Mouse (Mus musculus): ENCODE results near the gene Fpr3.
A peak's percentile ranks its signal among the peaks of the same experiment; 100 is the strongest.
"Not testable (repeated sequence)": the region's sequence is repeated elsewhere in the genome, so short reads cannot be mapped to it uniquely, and the experiment has no call there.

Gene Fpr3

DNA sequence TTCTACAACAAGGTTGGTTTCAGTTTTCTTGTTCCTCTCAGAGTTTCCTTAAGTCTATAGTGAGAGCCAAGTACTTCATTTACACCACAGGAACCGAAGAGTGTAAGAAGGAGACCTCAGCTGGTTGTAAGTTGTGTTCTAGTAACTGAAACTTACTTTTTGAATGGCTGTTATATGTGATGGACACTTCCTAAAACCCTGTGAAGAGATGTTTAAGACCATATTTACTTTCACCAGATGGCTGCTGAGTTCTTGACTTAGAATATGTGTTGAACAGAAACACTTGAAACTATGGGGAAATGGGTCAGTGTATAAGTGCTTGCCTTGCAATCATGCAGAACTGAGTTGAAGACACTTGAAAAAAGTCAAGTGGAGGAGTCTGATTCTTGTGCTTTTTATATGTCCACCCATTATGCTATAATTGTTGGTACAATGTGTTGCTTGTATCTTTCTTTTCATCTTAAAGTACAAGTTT, at the start of gene Fpr3, which contains the start of gene Fpr2:
Fpr3 (plus strand) TSS at position 79 of the 475 bp plus-strand sequence.
Fpr2 (plus strand) TSS at position 51 of the 475 bp plus-strand sequence.
- no peak for DNase-seq (ENCODE audit: low read depth)

DNA sequence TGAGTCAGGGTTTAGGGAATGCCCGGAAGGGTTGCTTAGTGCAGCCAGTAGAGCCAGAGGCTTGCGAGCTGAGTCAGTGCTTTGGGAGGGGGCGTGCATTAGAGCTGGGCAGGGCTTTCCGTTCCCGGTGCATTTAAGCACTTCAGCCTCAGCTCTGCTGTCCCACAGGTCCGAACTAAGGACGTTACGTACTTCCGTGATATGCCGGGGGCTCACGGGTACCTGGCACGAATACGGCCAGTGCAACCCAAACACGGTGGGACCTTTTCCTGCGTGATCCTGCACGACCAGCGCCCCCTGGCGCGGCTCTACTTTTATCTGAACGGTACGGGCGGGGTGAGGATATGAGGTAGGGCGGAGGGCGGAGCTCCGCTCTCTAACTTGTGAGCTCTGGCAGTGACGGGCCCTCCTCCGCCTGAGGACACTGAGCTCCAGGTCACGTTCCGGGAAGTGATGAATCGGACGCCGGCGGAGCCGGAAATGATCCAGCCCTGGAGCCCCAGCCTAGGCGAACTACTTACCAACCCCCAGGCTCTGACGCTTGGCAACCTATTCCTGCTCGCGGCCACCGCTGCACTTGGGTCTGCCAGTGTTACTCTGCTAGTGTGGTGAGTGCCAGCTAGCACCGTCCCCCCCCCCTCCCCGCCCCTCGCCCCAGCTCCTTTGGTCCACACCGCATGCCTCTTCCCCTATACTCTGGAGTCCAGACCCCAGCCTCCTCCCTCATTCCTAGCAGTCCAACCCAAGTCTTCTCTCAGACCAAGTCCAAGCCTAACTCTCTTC, 49.5 kb upstream of the Fpr3 start:
- DNase-seq (ENCODE audit: low read depth): peak; percentile 97

DNA sequence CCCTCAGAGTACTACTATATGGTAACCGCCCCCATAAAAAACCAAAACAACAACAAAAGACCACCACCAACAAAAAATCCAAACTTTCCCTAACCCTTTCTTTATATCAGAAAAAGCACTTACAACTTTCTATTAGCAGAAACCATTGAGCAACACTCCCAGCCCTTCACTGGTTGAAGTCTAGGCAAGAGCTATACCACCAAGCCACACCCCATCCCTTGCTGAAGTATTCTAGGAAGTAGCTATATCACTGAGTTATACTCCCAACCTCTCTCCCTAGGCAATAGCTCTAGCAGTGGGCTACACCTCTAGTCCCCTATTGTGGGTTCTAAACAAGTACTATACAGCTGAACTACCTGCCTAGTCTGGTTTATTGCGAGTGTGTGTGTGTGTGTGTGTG, 48.4 kb upstream of the Fpr3 start:
- DNase-seq (ENCODE audit: low read depth): no peak

DNA sequence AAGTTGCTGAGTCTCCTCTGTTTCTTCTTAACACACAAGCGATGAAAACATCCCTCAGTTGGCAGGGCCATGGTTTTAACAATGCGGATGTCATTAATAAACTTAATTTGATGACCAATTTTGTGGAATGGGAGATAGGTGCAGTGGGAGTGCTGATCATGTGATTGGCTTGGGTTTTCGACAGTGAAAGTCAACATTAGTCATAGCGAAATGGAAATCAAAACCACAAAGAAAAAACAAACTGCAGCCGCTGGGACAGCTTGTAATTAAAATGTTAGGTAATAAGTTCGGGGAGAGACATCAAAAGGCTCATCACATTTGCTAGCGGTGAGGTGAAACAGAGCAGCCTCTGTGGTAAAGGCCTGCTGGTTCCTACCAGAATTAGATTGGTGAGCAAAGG, 46.9 kb upstream of the Fpr3 start:
- DNase-seq (ENCODE audit: low read depth): peak; percentile 38

DNA sequence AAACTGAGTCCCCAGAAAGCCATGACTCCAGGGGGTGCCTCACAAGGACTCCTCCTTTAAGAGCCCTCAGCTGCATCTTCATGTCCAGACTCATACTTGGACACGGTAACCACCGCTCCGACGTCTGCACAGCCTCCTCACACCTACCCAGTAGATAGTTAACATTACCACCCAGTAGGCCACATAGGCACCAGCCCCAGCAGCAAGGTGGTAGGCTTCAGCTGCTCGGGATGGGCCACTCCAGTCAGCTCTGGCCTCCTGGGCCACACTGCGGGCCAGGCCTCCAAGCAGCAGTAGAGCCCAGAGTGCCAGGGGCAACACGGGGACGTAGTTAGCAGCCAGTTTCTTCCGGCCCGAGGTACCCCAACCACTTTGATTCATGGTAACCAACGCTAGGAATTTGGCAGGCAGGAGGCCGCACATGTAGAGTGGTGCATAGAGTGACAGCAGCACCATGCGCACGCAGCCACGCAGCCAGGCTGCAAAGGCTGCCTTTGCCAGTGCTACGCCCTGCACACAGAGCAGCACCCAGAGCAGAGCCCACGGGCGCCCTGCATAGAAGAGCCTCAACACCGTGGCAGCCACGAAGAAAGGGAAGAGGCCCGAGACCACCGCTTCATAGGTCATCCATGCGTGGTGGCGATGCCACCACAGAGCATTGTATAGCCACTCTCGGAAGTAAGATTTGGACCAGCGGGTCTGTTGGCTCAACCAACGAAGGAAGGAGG, 44.0 kb upstream of the Fpr3 start:
- no peak for DNase-seq (ENCODE audit: low read depth)

DNA sequence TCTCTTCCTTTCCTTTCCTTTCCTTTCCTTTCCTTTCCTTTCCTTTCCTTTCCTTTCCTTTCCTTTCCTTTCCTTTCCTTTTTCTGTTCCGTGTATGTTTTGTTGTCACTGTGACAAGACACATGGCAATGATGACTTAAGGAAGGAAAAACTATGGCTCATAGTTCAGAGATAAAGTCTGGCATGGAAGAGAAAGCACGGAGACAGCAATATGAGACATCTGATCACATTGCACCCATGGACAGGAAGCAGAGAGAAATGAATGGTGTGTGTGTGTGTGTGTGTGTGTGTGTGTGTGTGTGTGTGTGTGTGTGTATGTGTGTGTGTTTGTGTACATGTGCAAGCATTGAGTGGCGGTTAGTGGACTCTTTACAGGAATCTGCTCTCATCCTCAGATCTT, 43.0 kb upstream of the Fpr3 start:
- DNase-seq (ENCODE audit: low read depth): not testable (repeated sequence)

DNA sequence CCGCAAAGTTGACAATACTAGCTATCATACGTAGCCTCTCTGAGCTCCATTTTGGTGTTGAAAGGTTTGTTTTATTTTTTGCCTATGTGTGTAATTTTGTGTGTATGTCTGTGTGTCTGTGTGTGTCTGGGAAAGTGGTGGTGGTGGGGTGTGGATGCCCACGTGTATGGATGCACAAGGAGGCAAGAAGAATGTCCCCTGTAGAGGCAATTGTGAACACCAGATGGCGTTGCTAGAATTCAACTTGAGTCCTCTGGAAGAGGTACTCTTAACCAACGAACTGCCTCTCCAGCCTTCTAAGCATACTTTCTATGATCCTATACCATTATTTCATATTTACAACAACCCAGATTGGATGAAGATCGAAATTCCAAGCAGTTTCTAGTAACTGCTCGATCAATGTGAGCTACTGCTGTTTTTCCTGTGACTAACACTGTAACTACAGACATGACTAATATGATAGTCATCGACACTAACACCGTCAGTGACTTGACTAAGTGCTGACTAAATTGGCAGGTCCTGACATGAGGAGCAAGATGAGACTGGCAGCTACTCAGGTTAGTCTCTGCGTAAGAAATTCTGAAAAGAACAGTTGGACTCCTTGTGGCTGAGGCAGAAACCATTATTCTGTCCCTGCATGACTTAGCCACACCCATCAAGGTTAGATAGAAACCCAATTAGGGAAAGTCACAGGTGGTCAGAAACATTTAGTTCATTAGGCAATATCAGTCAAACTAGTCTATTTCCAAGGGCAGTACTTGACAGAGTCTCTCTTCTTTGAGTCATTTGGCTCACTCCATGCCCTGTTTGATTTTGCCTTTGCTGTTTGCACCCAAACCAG, 42.2 kb upstream of the Fpr3 start:
- peak; percentile 56 for DNase-seq (ENCODE audit: low read depth)

DNA sequence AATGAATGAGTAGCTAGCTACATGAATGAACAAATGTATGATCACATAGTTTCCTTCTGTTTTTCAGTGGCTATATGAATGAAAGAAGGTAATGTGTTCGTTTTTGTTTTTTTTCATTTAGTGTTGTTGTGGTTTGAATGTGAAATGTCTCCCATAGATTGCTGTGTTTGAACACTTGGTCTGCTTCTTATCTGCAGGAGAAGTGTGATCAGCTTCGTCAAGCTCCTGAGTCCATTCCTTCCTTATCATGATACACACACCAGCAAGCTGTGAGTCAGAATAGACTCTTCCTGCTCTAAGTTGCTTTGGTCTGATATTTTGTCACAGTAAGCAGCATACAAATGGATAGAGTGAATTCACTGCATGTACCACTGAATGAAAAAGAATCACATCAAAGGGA, 38.7 kb upstream of the Fpr3 start:
- DNase-seq (ENCODE audit: low read depth): no peak

DNA sequence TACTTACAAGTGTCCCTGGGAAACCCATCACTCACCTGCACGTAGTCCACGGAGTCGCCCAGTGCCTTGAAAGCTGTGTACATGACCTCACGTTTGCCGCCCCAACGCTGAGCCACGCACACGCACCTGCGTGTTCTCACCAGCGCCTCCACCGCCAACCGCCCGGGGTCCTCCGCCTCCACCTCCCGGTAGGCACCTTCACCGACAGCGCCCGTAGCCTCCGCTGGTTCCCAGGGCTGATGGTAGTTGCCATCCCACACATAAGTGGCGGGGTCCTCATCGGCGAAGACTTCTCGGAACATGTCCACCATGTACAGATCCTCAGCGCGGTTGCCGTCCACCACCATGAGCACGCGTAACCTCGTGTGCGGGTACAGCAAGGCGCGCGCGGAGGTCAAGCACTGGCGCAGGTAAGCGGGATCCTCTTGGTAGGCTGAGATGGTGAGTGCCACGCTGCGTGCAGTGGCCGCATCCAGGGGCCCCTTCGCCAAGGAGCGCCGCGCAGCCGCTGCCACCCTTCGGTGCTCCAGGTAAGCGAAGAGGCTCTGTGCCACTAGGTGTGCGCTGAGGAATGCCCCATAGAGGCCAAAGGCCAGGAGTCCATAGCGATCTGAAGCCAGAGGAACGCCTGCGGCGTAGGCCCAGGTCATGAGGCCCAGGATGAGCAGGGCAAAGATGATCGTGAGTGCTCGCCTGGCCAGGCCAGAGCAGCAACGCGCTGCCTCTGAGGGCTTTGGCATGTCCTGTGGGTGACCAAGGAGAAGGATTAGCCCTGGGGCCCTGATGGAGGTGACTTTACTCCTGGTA, 37.5 kb upstream of the Fpr3 start:
- DNase-seq (ENCODE audit: low read depth): no peak

DNA sequence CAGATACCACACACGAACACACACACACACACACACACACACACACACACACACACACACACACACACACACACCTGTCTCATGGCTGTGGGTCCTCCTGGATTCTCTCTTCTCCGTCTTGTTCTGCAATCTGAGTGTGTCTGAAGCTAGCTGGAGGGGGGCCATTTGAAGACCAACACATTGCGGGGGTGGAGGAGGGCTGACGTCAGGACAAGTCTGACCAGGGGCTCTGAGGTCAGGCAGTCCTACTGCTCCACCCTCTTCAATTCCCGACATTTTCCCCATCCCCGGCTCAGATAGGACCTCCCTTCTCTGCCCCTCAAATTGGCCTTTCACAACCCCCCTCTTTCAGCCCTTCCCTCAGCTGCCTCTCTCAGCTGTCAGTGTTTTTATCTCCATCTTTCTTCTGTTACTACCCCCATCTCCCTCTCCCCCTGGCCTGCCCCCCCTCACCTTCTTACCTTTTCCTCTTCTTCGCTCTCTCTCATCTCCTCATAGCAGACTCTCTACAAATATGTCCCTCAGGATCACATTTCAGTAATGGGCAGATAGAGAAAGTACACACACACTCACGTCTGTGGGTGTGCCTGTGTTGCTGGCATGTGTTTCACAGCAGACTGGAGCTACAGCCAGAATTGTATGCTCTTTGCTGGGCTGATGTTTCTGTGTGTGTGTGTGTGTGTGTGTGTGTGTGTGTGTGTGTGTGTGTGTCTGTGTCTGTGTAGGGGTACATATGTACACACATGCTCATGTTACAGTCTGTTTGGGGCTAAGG, 32.4 kb upstream of the Fpr3 start, which contains the start of gene Has1:
Has1 (minus strand) TSS at position 142 of the 775 bp plus-strand sequence.
- DNase-seq (ENCODE audit: low read depth): no peak

DNA sequence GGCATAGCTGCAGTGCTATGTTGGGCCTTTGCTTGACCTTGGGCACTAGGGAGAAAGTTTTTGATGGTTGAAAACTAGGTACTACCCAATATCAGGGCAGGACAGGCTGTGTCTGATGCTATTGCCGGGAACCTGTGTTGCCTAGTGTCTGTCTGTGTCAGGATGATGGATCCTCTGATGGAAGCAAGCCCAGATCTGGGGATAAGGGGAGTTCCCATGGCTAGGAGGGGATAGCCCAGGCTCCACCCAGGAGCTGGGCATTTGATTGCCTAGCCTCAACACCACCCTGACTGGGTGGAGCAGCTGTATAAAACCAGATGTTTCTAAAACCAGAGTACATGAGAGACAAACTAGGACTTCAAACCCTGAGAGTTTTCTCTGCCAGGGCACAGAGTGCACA, 31.0 kb upstream of the Fpr3 start:
- DNase-seq (ENCODE audit: low read depth): no peak

DNA sequence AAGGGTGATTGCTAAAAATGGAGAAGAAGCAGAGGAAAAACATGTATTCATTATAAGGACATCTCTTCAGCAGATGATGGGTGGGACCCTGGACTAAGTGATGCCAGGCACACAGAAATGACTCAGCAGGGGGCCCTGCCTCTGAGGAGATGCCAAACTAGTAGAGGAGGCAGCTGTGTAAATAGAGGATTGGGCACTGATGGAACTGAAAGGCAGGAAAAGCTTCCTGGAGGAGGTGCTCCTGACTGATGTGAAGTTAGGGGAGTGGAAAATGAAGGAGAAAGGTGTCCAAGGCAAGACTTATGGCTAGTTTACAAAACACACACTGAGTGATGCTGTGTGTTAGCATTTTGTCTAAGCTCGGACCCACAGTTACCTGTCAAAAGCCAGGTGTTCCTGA, 30.2 kb upstream of the Fpr3 start:
- DNase-seq (ENCODE audit: low read depth): no peak

DNA sequence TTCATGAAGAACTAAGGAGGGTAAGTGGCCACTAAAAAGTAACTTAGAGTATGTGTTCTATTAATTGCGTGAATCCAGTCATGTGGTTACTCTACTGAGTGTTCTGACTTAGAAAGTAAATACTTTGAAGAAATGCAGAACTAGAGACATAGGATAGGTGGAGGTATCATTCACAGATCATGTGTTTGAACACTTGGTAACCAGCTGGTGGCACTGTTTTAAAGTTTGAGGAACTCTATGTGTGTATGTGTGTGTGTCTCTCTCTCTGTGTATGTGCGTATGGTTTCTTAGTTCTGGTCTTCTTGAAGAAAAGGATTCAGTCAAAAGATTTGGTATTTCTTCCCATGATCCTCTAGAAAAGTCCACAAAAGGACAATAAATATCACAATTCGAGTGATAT, 27.5 kb upstream of the Fpr3 start:
- no peak for DNase-seq (ENCODE audit: low read depth)

DNA sequence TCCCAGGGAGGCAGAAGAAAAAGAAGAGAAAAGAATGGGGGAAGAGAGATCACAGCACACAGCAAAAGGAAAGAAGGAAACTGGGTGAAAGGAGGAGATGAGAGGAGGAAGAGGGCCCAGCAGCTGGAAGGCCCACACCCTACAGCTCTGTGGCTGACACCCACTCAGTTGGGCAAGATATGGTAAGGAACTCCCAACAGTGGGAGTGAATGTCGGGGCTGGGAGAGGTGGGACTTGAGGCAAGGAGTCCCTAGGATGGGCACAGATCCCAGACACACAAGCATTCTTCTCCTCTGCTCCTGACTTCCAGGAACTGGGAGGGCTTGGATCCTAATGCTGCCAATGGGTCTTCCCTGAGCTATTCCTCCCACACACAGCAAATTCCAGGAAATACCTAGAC, 25.3 kb upstream of the Fpr3 start:
- no peak for DNase-seq (ENCODE audit: low read depth)

DNA sequence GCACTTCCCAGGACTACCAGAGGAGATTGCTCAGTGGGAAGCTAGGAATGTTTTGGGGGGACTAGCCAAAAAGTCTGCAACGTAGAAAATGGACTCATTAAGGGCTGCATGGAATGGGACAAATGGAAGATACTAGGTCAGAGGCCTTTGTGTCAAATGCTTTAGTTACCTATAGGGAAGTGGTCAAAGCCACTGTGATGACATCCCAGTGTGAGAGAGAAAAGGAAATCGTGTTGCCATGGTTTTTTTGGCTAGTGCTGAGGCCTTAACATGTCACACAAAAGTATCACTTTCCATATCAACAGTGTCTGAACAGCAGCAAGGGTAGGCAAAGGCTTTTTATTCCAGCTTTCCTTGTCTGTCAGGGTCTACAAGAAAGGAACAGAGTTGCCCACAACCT, 22.5 kb upstream of the Fpr3 start:
- no peak for DNase-seq (ENCODE audit: low read depth)

DNA sequence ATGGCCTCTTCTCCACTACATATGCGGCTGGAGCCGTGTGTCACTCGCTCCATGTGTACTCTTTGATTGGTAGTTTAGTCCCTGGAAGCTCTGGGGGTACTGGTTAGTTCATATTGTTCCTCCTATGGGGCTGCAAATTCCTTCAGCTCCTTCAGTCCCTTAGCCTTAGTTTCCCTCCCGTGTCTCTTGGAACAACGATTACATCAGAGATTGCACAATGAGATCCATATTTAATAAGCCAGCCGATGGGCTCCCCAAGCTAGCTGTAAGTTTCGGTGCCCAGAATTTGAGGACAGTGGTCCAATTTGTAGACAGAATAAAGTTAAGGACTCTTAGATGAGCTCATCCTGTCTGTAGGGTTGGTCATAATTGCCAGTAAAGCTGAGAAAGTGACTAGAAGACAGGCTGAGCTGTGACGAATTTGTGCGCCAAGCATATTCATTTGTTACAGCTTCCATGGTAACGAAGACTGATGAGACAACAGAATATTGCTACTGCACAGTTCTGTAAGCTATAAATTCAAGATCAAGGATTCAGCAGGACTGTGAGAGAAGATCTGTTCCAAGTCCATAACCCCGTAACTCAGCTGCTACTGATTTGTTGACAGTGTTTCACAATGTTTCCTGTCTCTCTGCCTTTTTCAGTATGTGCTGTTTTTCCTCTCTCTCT, 20.7 kb upstream of the Fpr3 start:
- no peak for DNase-seq (ENCODE audit: low read depth)

DNA sequence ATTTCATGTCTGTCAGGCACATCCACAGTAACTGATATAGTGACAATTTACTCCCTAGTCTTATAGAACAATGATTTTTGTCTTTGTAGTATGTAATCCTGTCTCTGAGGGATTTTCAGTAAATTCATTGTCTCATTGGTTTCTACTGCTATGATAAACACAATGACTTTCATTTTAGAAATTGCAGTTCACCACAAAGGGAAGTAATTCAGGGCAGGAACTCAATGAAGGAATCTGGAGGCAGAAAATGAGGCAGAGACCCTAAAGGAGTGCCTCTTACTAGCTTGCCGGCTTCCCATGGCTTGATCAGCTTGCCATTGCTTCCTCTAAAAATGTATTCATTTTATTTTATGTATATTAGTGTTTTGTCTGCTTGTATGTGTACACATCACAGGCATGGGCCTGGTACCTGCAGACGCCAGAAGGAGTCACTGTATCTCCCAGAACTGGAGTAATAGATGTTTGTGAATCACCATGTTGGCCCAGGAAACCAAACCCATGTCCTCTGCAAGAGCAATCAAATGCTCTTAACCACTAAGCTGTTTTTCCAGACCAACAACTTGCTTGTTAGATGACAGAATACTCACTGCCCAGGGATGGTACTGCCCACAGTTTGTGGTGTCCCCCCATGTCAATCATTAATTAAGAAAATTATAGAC, 16.6 kb upstream of the Fpr3 start:
- no peak for DNase-seq (ENCODE audit: low read depth)

DNA sequence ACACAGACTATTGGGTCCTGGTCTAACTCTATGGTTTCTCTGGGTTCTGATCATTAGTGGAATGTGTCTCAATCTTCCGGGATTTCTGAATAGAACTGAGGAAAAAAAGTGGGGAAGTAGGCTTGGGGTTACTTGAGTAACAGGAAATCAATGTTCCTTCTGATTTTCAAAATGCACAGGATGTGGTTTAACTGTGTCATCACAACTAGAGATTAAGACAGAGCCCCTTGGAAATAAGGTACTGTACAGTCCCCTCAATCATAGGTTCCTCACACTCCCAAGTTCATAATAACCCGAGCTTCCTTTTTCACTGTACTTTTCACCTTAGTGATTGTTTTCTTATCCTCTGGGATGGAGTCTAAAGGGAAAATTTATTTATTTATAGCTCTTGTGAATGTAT, 16.0 kb upstream of the Fpr3 start:
- no peak for DNase-seq (ENCODE audit: low read depth)

DNA sequence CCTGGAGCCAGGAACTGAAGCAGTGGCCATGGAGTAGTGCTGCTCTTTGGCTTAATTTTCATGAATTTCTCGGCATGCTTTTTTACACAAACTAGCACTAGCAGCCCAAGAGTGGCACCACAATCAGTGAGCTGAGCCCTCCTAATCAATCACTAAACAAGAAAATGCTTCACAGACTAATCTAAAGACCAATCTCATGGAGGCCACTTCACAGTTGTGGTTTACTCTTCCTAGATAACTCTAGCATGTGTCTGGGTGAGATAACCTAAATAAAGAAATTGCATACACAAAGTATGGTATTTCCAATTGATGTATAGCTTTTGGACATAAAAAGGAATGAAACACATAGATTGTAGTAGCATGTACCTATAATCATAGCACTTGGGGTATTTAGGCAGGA, 8.3 kb upstream of the Fpr3 start:
- DNase-seq (ENCODE audit: low read depth): no peak

DNA sequence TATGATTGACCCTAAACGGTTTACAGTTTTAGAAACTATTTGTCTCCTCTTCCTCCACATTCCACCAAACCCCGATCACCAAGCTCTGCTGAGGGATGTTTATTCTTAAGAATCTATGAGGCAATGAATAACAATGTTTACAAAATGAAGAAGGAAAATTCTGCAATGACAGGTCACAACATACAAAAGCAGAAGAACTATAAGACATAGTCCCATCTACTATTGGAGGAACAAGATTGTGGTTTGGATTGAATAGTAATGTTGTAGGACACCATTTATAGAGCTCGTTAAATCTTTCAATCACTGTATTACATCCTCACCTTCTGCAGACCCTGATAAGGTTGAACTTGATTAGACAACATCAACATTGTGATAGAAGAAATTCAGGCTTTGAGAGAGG, 5.0 kb upstream of the Fpr3 start:
- no peak for DNase-seq (ENCODE audit: low read depth)

Measured in induced T-regulatory cell, adult 2 months (primary cell).